Mouse (Mus musculus) neutrophil, adult 5-6 weeks (primary cell): ENCODE data around the gene Gm12166. TPM values are rescaled to one million over a fixed set of nuclear protein-coding genes. Genes with fewer than 3 reads are reported as not detected.

Experiments
- ATAC-seq: fragments of 151-379, 151-347 bp; 2 replicates; pipeline ENCODE4 v1.8.0; 2017; ENCODE audit warnings: mild to moderate bottlenecking, moderate TSS enrichment; ENCODE audit not compliant: insufficient number of reproducible peaks, poor library complexity, low FRiP score, severe bottlenecking; ENCODE audit errors: extremely low read depth
- total RNA-seq: library from RNA; stranded (forward); fragments of 200-1000 nt; gene quantifications from 2 replicates; pipeline ENCODE4 v1.2.3, GENCODE M21; 2017

The Gm12166 gene
- 10.7 and 11.8 TPM in 2 replicates for total RNA-seq

- ATAC-seq: peak; percentile 63; the same call in 1 of the 2 replicates
These were observed at the start of gene Gm12166 for GRCm38 (mm10) chr11:46052105-46052659. Gene Gm12166 (minus strand): TSS chr11:46052321.

GRCm38 (mm10) chr11:46097062-46097461 lies 44.9 kb upstream of the Gm12166 start:
- ATAC-seq: no peak

- ATAC-seq: no peak
These were observed 44.1 kb upstream of the Gm12166 start for GRCm38 (mm10) chr11:46096265-46096649.

- ATAC-seq: no peak
These were observed 43.5 kb upstream of the Gm12166 start for GRCm38 (mm10) chr11:46095477-46096264.

- ATAC-seq: no peak
These were observed 40.0 kb upstream of the Gm12166 start for GRCm38 (mm10) chr11:46092121-46092520.

GRCm38 (mm10) chr11:46090951-46091667 lies 39.0 kb upstream of the Gm12166 start:
- no peak for ATAC-seq

GRCm38 (mm10) chr11:46090036-46090725 lies 38.1 kb upstream of the Gm12166 start:
- ATAC-seq: no peak

GRCm38 (mm10) chr11:46089081-46089713 lies 37.1 kb upstream of the Gm12166 start:
- no peak for ATAC-seq

- ATAC-seq: no peak
These were observed 34.3 kb upstream of the Gm12166 start for GRCm38 (mm10) chr11:46086446-46086845.

- ATAC-seq: no peak
These were observed 33.5 kb upstream of the Gm12166 start for GRCm38 (mm10) chr11:46085398-46086163.

GRCm38 (mm10) chr11:46084568-46084967 lies 32.4 kb upstream of the Gm12166 start:
- no peak for ATAC-seq

GRCm38 (mm10) chr11:46083835-46084444 lies 31.8 kb upstream of the Gm12166 start:
- ATAC-seq: no peak

GRCm38 (mm10) chr11:46083405-46083804 lies 31.3 kb upstream of the Gm12166 start:
- no peak for ATAC-seq

- ATAC-seq: no peak
These were observed 29.0 kb upstream of the Gm12166 start for GRCm38 (mm10) chr11:46081075-46081474.

- no peak for ATAC-seq
These were observed 25.7 kb upstream of the Gm12166 start for GRCm38 (mm10) chr11:46077732-46078375.

- no peak for ATAC-seq
These were observed 25.2 kb upstream of the Gm12166 start for GRCm38 (mm10) chr11:46077304-46077703.

- ATAC-seq: peak; percentile 66; the same call in 1 of the 2 replicates
These were observed 24.5 kb upstream of the Gm12166 start for GRCm38 (mm10) chr11:46076442-46077158.
